Mouse (Mus musculus) heart, postnatal 0 days (tissue): Measurements from ENCODE around the gene G3bp2.

Source experiments
- CTCF ChIP-seq: IDR thresholded peaks from 2 replicates; pipeline ENCODE4 v1.5.1; 2016; ENCODE audit warnings: antibody characterized with exemption, control low read depth, low read depth
- EP300 ChIP-seq: IDR thresholded peaks from 2 replicates; pipeline ENCODE4 v1.6.1; 2016; ENCODE audit warnings: antibody characterized with exemption, low read depth

DNA sequence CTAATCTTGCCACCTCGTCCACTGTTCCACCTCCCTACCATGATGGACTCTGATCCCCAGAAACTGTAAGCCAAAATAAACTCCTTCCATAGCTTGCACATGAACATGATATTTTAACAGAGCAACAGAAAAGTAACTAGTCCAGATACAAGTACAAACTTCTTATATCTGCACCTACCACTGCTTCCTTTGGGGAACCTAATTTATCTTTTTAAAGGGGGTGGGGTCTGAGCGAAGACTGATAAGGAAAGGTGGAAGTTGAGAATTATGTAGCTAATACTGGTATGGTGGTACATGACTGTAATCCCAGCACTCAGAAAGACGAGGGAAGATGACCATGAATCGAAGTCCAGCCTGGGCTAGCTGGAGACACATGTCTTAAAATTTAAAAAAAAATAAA lies 4.0 kb upstream of the G3bp2 start:
- TF ChIP-seq CTCF (no peak), EP300 (no peak)
